Mouse (Mus musculus) brain, embryonic 14.5 days (tissue): ENCODE data around the gene Dnajb5.

Experiments used
- CTCF ChIP-seq: fragments of 200-500 bp; IDR thresholded peaks from 2 replicates; pipeline ENCODE4 v1.5.1; 2012; ENCODE audit warnings: inconsistent platforms, mild to moderate bottlenecking, moderate library complexity, borderline replicate concordance; ENCODE audit not compliant: insufficient read depth, insufficient read length; ENCODE audit errors: extremely low read depth
- POLR2A ChIP-seq: fragments of 200-500 bp; IDR thresholded peaks from 2 replicates; pipeline ENCODE4 v1.6.1; 2012; ENCODE audit warnings: mild to moderate bottlenecking, inconsistent platforms, borderline replicate concordance; ENCODE audit not compliant: poor library complexity, insufficient read depth, insufficient read length, severe bottlenecking; ENCODE audit errors: extremely low read depth

DNA sequence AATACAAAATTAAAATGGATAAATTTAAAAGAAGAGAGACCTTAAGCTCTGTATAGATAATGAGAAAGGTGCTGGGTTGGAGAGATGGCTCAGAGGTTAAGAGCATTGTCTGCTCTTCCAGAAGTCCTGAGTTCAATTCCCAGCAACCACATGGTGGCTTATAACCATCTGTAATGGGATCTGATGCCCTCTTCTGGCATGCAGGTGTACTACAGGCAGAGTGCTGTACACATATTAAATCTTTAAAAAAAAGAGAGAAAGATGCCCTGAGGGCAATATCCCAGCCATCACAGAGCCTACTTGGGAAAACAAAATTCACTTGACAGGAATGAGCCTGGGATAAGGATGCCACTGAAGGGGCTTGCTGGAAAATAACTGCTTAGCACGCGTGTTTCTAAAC lies 13.9 kb downstream of the Dnajb5 start:
- no peak for TF ChIP-seq POLR2A
- no peak for TF ChIP-seq CTCF
